Mouse (Mus musculus): Measurements from ENCODE around the gene Gm10717. TPM values are rescaled to one million over a fixed set of nuclear protein-coding genes. Genes with fewer than 3 reads are reported as not detected.
"Not testable (repeated sequence)": the region's sequence is repeated elsewhere in the genome, so short reads cannot be mapped to it uniquely, and the experiment has no call there.

Gm10717 gene
- polyA plus RNA-seq (2014; fragmentation: Nextera tagmentation; extraction: Ambion mirVana) = not detected in 2 replicates

- 73% methylated on average over 12 of the region's 12 CpGs for WGBS
- not testable (repeated sequence) for H3K4me1 ChIP-seq (ENCODE audit: control insufficient read depth, insufficient read depth, low read length); H3K9me3 ChIP-seq (ENCODE audit: control insufficient read depth, low read length); H3K36me3 ChIP-seq (ENCODE audit: control insufficient read depth, insufficient read depth, low read length); H3K9ac ChIP-seq (ENCODE audit: low read length); H3K4me3 ChIP-seq (ENCODE audit: low read depth, low read length); ATAC-seq (ENCODE audit: insufficient number of reproducible peaks, low FRiP score, low TSS enrichment, low read depth); H3K27me3 ChIP-seq (ENCODE audit: control insufficient read depth, insufficient read depth, low read length); DNase-seq (ENCODE audit: low spot score); H3K4me2 ChIP-seq (ENCODE audit: low read depth, severe bottlenecking); H3K27ac ChIP-seq (replicated peaks; ENCODE audit: low read depth, low read length)
Observed at GRCm38 (mm10) chr9:3024912-3025467, at the start of gene Gm10717. Gene Gm10717, plus strand, starts transcription at chr9:3025417.

GRCm38 (mm10) chr9:3000445-3000972, 24.7 kb upstream of the Gm10717 start, which contains the start of gene Gm10722:
Gene Gm10722, plus strand, starts transcription at chr9:3000922.
- not testable (repeated sequence) for H3K9ac ChIP-seq (ENCODE audit: low read length); ATAC-seq (ENCODE audit: insufficient number of reproducible peaks, low FRiP score, low TSS enrichment, low read depth); H3K4me1 ChIP-seq (ENCODE audit: control insufficient read depth, insufficient read depth, low read length); H3K4me3 ChIP-seq (ENCODE audit: low read depth, low read length); H3K4me2 ChIP-seq (ENCODE audit: low read depth, severe bottlenecking); H3K27ac ChIP-seq (replicated peaks; ENCODE audit: low read depth, low read length); H3K27me3 ChIP-seq (ENCODE audit: control insufficient read depth, insufficient read depth, low read length); H3K36me3 ChIP-seq (ENCODE audit: control insufficient read depth, insufficient read depth, low read length); H3K9me3 ChIP-seq (ENCODE audit: control insufficient read depth, low read length)
- 67% methylated on average over 12 of the region's 12 CpGs for WGBS
- peak; percentile 21 for DNase-seq (ENCODE audit: low spot score)

- H3K4me2 ChIP-seq (ENCODE audit: low read depth, severe bottlenecking); H3K9ac ChIP-seq (ENCODE audit: low read length); H3K4me1 ChIP-seq (ENCODE audit: control insufficient read depth, insufficient read depth, low read length); H3K27me3 ChIP-seq (ENCODE audit: control insufficient read depth, insufficient read depth, low read length); H3K36me3 ChIP-seq (ENCODE audit: control insufficient read depth, insufficient read depth, low read length); DNase-seq (ENCODE audit: low spot score); ATAC-seq (ENCODE audit: insufficient number of reproducible peaks, low FRiP score, low TSS enrichment, low read depth); H3K9me3 ChIP-seq (ENCODE audit: control insufficient read depth, low read length); H3K4me3 ChIP-seq (ENCODE audit: low read depth, low read length); H3K27ac ChIP-seq (replicated peaks; ENCODE audit: low read depth, low read length): not testable (repeated sequence)
- WGBS = 66% methylated on average over 8 of the region's 8 CpGs
Observed at GRCm38 (mm10) chr9:3001006-3001405, 24.2 kb upstream of the Gm10717 start.

- WGBS = 58% methylated on average over 8 of the region's 11 CpGs
- not testable (repeated sequence) for H3K27me3 ChIP-seq (ENCODE audit: control insufficient read depth, insufficient read depth, low read length); H3K9ac ChIP-seq (ENCODE audit: low read length); H3K4me1 ChIP-seq (ENCODE audit: control insufficient read depth, insufficient read depth, low read length); H3K9me3 ChIP-seq (ENCODE audit: control insufficient read depth, low read length); H3K4me2 ChIP-seq (ENCODE audit: low read depth, severe bottlenecking); H3K36me3 ChIP-seq (ENCODE audit: control insufficient read depth, insufficient read depth, low read length); DNase-seq (ENCODE audit: low spot score); H3K27ac ChIP-seq (replicated peaks; ENCODE audit: low read depth, low read length); H3K4me3 ChIP-seq (ENCODE audit: low read depth, low read length)
- peak; percentile 92 for ATAC-seq (ENCODE audit: insufficient number of reproducible peaks, low FRiP score, low TSS enrichment, low read depth)
Observed at GRCm38 (mm10) chr9:3001948-3002659, 23.1 kb upstream of the Gm10717 start.

DNA sequence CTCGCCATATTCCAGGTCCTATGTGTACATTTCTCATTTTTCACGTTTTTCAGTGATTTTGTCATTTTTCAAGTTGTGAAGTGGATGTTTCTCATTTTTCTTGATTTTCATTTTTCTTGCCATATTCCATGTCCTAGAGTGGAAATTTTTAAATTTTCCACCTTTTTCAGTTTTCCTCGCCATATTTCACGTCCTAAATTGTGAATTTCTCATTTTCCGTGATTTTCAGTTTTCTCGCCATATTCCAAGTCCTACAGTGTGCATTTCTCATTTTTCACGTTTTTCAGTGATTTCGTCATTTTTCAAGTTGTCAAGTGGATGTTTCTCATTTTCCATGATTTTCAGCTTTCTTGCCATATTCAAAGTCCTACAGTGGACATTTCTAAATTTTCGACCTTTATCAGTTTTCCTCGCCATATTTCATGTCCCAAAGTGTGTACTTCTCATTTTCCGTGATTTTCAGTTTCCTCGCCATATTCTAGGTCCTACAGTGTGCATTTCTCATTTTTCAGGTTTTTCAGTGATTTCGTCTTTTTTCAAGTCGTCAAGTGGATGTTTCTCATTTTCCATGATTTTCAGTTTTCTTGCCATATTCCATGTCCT, 22.3 kb upstream of the Gm10717 start, which contains the start of gene Gm11168:
Gm11168 (plus strand) TSS at position 553 of the 603 bp plus-strand sequence.
- not testable (repeated sequence) for H3K4me3 ChIP-seq (ENCODE audit: low read depth, low read length); DNase-seq (ENCODE audit: low spot score); ATAC-seq (ENCODE audit: insufficient number of reproducible peaks, low FRiP score, low TSS enrichment, low read depth); H3K27me3 ChIP-seq (ENCODE audit: control insufficient read depth, insufficient read depth, low read length); H3K9me3 ChIP-seq (ENCODE audit: control insufficient read depth, low read length); H3K27ac ChIP-seq (replicated peaks; ENCODE audit: low read depth, low read length); H3K36me3 ChIP-seq (ENCODE audit: control insufficient read depth, insufficient read depth, low read length); H3K4me1 ChIP-seq (ENCODE audit: control insufficient read depth, insufficient read depth, low read length); H3K4me2 ChIP-seq (ENCODE audit: low read depth, severe bottlenecking); H3K9ac ChIP-seq (ENCODE audit: low read length)
- 66% methylated on average over 6 of the region's 14 CpGs for WGBS

- 83% methylated on average over 1 of the region's 5 CpGs for WGBS
- not testable (repeated sequence) for ATAC-seq (ENCODE audit: insufficient number of reproducible peaks, low FRiP score, low TSS enrichment, low read depth); DNase-seq (ENCODE audit: low spot score); H3K4me1 ChIP-seq (ENCODE audit: control insufficient read depth, insufficient read depth, low read length); H3K4me2 ChIP-seq (ENCODE audit: low read depth, severe bottlenecking); H3K27ac ChIP-seq (replicated peaks; ENCODE audit: low read depth, low read length); H3K9ac ChIP-seq (ENCODE audit: low read length); H3K4me3 ChIP-seq (ENCODE audit: low read depth, low read length); H3K36me3 ChIP-seq (ENCODE audit: control insufficient read depth, insufficient read depth, low read length); H3K9me3 ChIP-seq (ENCODE audit: control insufficient read depth, low read length); H3K27me3 ChIP-seq (ENCODE audit: control insufficient read depth, insufficient read depth, low read length)
Observed at GRCm38 (mm10) chr9:3006179-3006578, 19.0 kb upstream of the Gm10717 start.

DNA sequence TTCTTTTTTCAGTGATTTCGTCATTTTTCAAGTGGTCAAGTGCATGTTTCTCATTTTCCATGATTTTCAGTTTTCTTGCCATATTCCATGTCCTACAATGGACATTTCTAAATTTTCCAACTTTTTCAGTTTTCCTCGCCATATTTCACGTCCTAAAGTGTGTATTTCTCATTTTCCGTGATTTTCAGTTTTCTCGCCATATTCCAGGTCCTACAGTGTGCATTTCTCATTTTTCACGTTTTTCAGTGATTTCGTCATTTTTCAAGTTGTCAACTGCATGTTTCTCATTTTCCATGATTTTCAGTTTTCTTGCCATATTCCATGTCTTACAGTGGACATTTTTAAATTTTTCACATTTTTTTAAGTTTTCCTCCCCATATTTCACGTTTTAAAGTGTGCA, 18.6 kb upstream of the Gm10717 start:
- H3K27me3 ChIP-seq (ENCODE audit: control insufficient read depth, insufficient read depth, low read length); H3K4me3 ChIP-seq (ENCODE audit: low read depth, low read length); H3K4me2 ChIP-seq (ENCODE audit: low read depth, severe bottlenecking); H3K9ac ChIP-seq (ENCODE audit: low read length); H3K9me3 ChIP-seq (ENCODE audit: control insufficient read depth, low read length); H3K4me1 ChIP-seq (ENCODE audit: control insufficient read depth, insufficient read depth, low read length); DNase-seq (ENCODE audit: low spot score); H3K27ac ChIP-seq (replicated peaks; ENCODE audit: low read depth, low read length); H3K36me3 ChIP-seq (ENCODE audit: control insufficient read depth, insufficient read depth, low read length): not testable (repeated sequence)
- peak; percentile 79 for ATAC-seq (ENCODE audit: insufficient number of reproducible peaks, low FRiP score, low TSS enrichment, low read depth)
- 69% methylated on average over 7 of the region's 8 CpGs for WGBS

GRCm38 (mm10) chr9:3007272-3007671, 17.9 kb upstream of the Gm10717 start:
- not testable (repeated sequence) for H3K36me3 ChIP-seq (ENCODE audit: control insufficient read depth, insufficient read depth, low read length); H3K4me1 ChIP-seq (ENCODE audit: control insufficient read depth, insufficient read depth, low read length); H3K4me2 ChIP-seq (ENCODE audit: low read depth, severe bottlenecking); H3K4me3 ChIP-seq (ENCODE audit: low read depth, low read length); H3K27me3 ChIP-seq (ENCODE audit: control insufficient read depth, insufficient read depth, low read length); DNase-seq (ENCODE audit: low spot score); H3K27ac ChIP-seq (replicated peaks; ENCODE audit: low read depth, low read length); H3K9ac ChIP-seq (ENCODE audit: low read length); H3K9me3 ChIP-seq (ENCODE audit: control insufficient read depth, low read length)
- 0 out of 2 replicates have a peak, but pooled peaks have one; percentile 31 for ATAC-seq (ENCODE audit: insufficient number of reproducible peaks, low FRiP score, low TSS enrichment, low read depth)
- WGBS = 77% methylated on average over 7 of the region's 9 CpGs

All from limb, embryonic 11.5 days (tissue).